Mouse (Mus musculus): ENCODE measurements around the gene Zfp677.
"Not testable (repeated sequence)": the region's sequence is repeated elsewhere in the genome, so short reads cannot be mapped to it uniquely, and the experiment has no call there.

Zfp677 gene

GRCm38 (mm10) chr17:21383391-21384056 lies at the start of gene Zfp677:
Gene Zfp677 (plus strand): TSS chr17:21383748.
- ATAC-seq (ENCODE audit: insufficient number of reproducible peaks, low FRiP score, low TSS enrichment), result peak; percentile 95

- ATAC-seq (ENCODE audit: insufficient number of reproducible peaks, low FRiP score, low TSS enrichment), result not testable (repeated sequence)
These were observed 15.5 kb upstream of the Zfp677 start for GRCm38 (mm10) chr17:21368018-21368417.

GRCm38 (mm10) chr17:21369925-21370719 lies 13.4 kb upstream of the Zfp677 start:
- no peak for ATAC-seq (ENCODE audit: insufficient number of reproducible peaks, low FRiP score, low TSS enrichment)

DNA sequence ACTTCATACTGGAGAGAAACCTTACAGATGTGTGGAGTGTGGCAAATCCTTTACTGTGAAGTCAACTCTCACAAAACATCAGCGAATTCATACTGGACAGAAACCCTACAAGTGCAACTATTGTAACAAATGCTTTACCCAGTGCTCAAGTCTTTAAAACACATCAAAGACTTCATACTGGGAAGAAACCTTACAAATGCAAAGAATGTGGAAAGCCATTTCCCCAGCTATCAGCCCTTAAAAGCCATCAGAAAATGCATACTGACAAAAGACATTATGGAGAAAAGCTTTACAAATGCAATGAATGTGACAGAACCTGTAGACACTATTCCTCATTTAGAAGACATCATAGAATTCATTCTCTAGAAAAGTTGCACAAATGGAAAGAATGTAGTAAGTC lies 8.2 kb upstream of the Zfp677 start:
- ATAC-seq (ENCODE audit: insufficient number of reproducible peaks, low FRiP score, low TSS enrichment), result no peak

DNA sequence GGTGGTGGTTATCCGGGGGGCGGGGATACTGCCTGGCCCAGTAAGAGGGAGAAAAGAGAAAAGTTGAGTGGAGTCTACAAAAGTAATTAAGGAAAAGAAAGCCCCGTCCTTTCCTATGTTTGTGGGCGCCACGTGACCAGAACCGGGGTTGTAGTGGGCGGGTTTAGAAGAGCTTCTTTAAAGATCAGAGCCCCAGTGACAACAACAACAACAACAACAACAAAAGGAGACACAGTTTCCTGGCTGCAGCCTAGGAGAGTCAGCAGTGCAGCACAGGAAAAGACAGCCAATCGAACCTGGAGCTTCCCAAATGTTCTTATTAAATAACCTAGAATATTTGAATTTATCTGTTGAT lies 486 bp downstream of the Zfp677 start:
- ATAC-seq (ENCODE audit: insufficient number of reproducible peaks, low FRiP score, low TSS enrichment), result no peak

DNA sequence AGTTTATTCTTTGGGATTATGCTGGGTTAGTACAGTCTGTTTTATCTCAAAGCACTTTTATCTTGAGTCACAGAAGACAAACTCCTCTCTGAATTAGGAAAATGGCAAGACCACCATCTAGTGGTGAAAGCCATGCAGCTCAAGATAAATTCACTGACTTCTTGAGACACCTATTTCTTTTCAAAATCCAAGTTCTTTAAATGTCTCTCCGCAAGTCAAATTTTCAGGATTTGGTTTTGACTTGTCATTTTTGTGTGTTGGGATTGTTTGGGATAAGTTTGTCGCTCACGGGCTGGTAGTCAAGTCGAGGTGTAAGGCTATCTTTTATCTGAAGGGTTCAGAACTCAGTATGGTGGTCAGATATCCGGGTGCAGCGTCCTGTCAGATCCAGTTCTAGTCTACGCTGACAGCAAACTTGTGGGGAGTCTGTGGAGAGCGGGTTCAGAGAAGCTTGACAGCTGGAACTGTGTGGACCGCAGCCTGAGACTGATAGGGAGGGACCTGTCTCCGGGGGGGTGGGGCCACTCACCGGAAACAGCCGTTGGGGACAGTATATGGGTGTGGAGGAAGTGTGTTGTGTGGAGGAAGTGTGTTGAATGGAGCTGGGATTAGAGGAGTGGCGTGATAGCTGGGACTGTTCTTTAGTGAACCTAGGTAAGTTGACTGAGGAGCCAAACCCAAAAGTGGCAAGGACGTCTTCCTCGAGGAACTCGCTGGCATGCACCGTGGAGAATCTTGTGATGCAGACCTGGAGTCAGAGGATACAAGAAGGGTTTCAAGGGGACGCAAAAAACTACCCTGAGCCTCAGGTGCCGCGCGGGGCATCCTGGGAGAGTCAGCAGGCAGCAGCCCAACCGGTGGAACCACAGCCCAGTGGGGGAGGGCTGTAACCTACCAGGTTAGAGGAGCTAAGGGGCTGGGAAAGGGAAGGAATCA lies 39.4 kb downstream of the Zfp677 start, which contains the start of gene Zfp54:
Gene Zfp54 (plus strand): TSS at position 564 of the 936 bp plus-strand sequence.
- ATAC-seq (ENCODE audit: insufficient number of reproducible peaks, low FRiP score, low TSS enrichment), result peak; percentile 74

DNA sequence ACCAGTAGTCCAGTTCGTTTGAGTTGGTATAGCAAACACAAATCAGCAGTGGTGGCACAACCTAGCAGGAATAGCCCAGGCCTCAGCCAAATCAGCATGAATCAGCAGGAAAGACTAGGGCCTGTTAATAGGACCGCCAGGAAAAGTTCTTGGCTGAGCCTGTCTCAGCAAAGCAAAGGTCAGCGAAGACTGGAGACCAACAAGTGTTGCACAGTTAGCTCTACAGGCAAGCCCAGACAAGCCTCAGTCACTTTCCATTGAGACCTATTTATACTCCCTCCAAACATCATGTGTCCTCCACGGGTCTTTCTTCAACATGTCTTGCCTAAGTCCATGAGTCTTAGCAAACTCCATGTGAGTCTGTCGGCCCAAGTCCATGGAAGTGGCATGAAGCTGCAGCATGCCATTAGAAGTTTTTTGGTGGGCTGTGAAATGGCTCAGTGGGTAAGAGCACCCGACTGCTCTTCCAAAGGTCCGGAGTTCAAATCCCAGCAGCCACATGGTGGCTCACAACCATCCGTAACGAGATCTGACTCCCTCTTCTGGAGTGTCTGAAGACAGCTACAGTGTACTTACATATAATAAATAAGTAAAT lies 55.4 kb downstream of the Zfp677 start:
- not testable (repeated sequence) for ATAC-seq (ENCODE audit: insufficient number of reproducible peaks, low FRiP score, low TSS enrichment)
